ENCODE assay signal across 9 mouse cellular contexts in the genomic region with DNA sequence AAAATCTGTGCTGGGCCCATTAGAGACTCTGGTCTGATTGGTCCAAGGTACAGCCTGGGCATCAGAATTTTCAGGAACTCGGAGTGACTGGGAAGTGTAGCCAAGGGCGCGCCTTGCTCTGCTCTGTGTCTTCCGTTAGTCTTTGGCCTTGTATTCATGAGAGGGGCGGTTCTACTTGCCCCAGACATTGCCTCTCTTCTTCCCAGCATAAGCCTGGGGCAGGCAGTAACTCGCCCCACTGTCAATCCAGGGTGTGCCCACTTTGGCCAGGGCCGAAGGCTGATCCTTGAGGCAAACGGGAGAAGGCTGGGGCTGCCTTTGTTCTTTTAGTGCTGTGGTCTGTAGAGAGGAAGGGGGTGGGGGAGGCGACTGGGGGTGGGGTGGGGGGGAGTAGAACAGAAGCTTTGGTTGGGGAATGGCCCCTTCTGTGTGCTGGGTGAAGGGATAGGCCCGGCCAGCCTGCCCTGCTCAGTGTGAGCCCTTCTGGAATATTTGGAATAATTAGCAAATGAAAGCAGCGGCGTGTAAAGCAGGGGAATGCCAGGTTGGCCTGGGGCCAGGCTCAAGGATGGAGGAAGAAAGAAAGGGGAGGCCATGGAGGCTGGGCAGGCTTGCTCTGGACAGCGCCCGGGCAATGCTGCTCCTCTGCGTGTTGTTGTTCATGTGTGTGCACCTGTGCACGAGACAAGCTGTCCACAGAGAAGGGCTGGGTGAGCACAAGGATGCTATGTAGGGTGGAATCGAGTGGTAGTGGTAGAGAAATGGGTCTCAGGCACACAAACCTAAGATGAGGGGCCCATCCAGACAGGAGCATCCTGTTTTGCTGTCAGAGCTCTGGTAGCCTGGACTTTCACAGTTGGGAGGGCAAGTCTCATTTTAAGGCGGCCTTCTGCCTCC. TPM values are rescaled to one million over a fixed set of nuclear protein-coding genes. Genes with fewer than 3 reads are reported as not detected.
DNase-seq lines count a peak whose midpoint lies in the region; ATAC-seq lines count a peak whose summit lies in the region.
"Had no signal": no experiment of that assay in that cellular context is flagged by ENCODE, and none has a peak within 500 bp of the region (broad histone marks: within the 10 kb centered on the region; RNA-seq: fewer than 3 reads in every experiment).

No protein-coding gene starts in this region.

- H3K27me3 ChIP-seq in forebrain, embryonic 14.5 days (replicated peaks; ENCODE audit: control insufficient read depth, insufficient read depth, low read length): peaks cover 7% of the 10 kb centered on the region
- H3K27me3 ChIP-seq in limb, embryonic 11.5 days (ENCODE audit: control insufficient read depth, insufficient read depth, low read length): peaks cover 17% of the 10 kb centered on the region
- peaks cover 16% of the 10 kb centered on the region for H3K27me3 ChIP-seq in neural tube, embryonic 15.5 days (replicated peaks)

- H3K4me2 ChIP-seq in forebrain, embryonic 14.5 days (ENCODE audit: low read length): no peak overlapping the region
- H3K4me2 ChIP-seq in limb, embryonic 11.5 days (ENCODE audit: low read depth, severe bottlenecking): no peak overlapping the region
- no peak overlapping the region for H3K4me2 ChIP-seq in neural tube, embryonic 15.5 days

- peak; percentile 88 for ATAC-seq in forebrain, embryonic 14.5 days
- 0 out of 2 replicates have a peak, but pooled peaks have one; percentile 23 for ATAC-seq in limb, embryonic 11.5 days (ENCODE audit: insufficient number of reproducible peaks, low FRiP score, low TSS enrichment, low read depth)
- peak; percentile 33; the same call in 1 of the 2 replicates for ATAC-seq in neural tube, embryonic 15.5 days (ENCODE audit: low FRiP score)

- peaks cover 48% of the 10 kb centered on the region for H3K4me1 ChIP-seq in forebrain, embryonic 14.5 days (ENCODE audit: control insufficient read depth, insufficient read depth, low read length)
- H3K4me1 ChIP-seq in limb, embryonic 11.5 days (ENCODE audit: control insufficient read depth, insufficient read depth, low read length): peaks cover 12% of the 10 kb centered on the region
- peaks cover 39% of the 10 kb centered on the region for H3K4me1 ChIP-seq in neural tube, embryonic 15.5 days

- peak overlapping the region; percentile 42 for H3K9ac ChIP-seq in forebrain, embryonic 14.5 days (ENCODE audit: low read length)
- no peak overlapping the region for H3K9ac ChIP-seq in limb, embryonic 11.5 days (ENCODE audit: low read length)
- H3K9ac ChIP-seq in neural tube, embryonic 15.5 days (replicated peaks): no peak overlapping the region

- DNase-seq in ovary, postnatal 36 days (ENCODE audit: low spot score): peak; percentile 58
- DNase-seq in ovary, postnatal 14 days (ENCODE audit: low spot score): no peak
- DNase-seq in forebrain, embryonic 14.5 days (ENCODE audit: low spot score): peak; percentile 90
- DNase-seq in limb, embryonic 11.5 days (ENCODE audit: low spot score): no peak
- no peak for DNase-seq in layer of hippocampus, adult 8-10 months (ENCODE audit: low spot score in 2 of 2)
- DNase-seq in spleen, postnatal 36 days (ENCODE audit: low spot score in 2 of 2): no peak
- no peak for DNase-seq in layer of hippocampus, adult 9-11 months

- H3K9me3 ChIP-seq in forebrain, embryonic 14.5 days (replicated peaks; ENCODE audit: control insufficient read depth, low read length): no peaks in the 10 kb centered on the region
- no peaks in the 10 kb centered on the region for H3K9me3 ChIP-seq in limb, embryonic 11.5 days (ENCODE audit: control insufficient read depth, low read length)
- no peaks in the 10 kb centered on the region for H3K9me3 ChIP-seq in neural tube, embryonic 15.5 days (replicated peaks)

- no peaks in the 10 kb centered on the region for H3K36me3 ChIP-seq in forebrain, embryonic 14.5 days (ENCODE audit: control insufficient read depth, insufficient read depth, low read length)
- no peaks in the 10 kb centered on the region for H3K36me3 ChIP-seq in limb, embryonic 11.5 days (ENCODE audit: control insufficient read depth, insufficient read depth, low read length)
- H3K36me3 ChIP-seq in neural tube, embryonic 15.5 days: no peaks in the 10 kb centered on the region

- peak overlapping the region; percentile 91 for H3K27ac ChIP-seq in forebrain, embryonic 14.5 days (ENCODE audit: low read depth, low read length)
- 0 out of 2 replicates have a peak overlapping the region, but pooled peaks have one; percentile 25 for H3K27ac ChIP-seq in limb, embryonic 11.5 days (replicated peaks; ENCODE audit: low read depth, low read length)
- H3K27ac ChIP-seq in neural tube, embryonic 15.5 days (replicated peaks): peak overlapping the region; percentile 67

- 16% methylated on average over 17 of the region's 18 CpGs for WGBS in forebrain, embryonic 14.5 days
- WGBS in limb, embryonic 11.5 days: 53% methylated on average over 18 of the region's 18 CpGs
- 29% methylated on average over 18 of the region's 18 CpGs for WGBS in neural tube, embryonic 15.5 days

- no peak overlapping the region for H3K4me3 ChIP-seq in forebrain, embryonic 14.5 days (ENCODE audit: low read depth, low read length)
- no peak overlapping the region for H3K4me3 ChIP-seq in limb, embryonic 11.5 days (ENCODE audit: low read depth, low read length)
- H3K4me3 ChIP-seq in neural tube, embryonic 15.5 days (replicated peaks): no peak overlapping the region

RNA-seq across cellular contexts. Expression of a gene that starts 5.6 kb away (rescaled TPM):
- polyA plus RNA-seq in forebrain, embryonic 14.5 days (2014; fragmentation: Nextera tagmentation; extraction: Ambion mirVana): 7.3 and 8.7 TPM in 2 replicates
- polyA plus RNA-seq in limb, embryonic 11.5 days (2014; fragmentation: Nextera tagmentation; extraction: Ambion mirVana): 0.09 and 0.20 TPM in 2 replicates
- 11.3 and 12.1 TPM in 2 replicates for polyA plus RNA-seq in neural tube, embryonic 15.5 days (2015; fragmentation: Nextera tagmentation; extraction: Ambion mirVana)
- total RNA-seq in layer of hippocampus, adult 8-10 months (2022): 1 to 10 TPM; 4.5 to 7.4 (median 6.2) TPM
- total RNA-seq: hematopoietic stem cell, adult 5-6 weeks had no signal

RNA-seq across cellular contexts. Expression of a gene that starts 22.5 kb away (rescaled TPM):
- 107 and 114 TPM in 2 replicates for polyA plus RNA-seq in forebrain, embryonic 14.5 days (2014; fragmentation: Nextera tagmentation; extraction: Ambion mirVana)
- polyA plus RNA-seq in limb, embryonic 11.5 days (2014; fragmentation: Nextera tagmentation; extraction: Ambion mirVana): 69.4 and 69.5 TPM in 2 replicates
- polyA plus RNA-seq in neural tube, embryonic 15.5 days (2015; fragmentation: Nextera tagmentation; extraction: Ambion mirVana): 113 and 114 TPM in 2 replicates
- 100 to 1,000 TPM in 1 of 4 experiments, 10 to 100 TPM in 3; 82.4 to 103 (median 88.9) TPM for total RNA-seq in layer of hippocampus, adult 8-10 months (2022)

RNA-seq across cellular contexts. Expression of a gene that starts 48.8 kb away (rescaled TPM):
- polyA plus RNA-seq in forebrain, embryonic 14.5 days (2014; fragmentation: Nextera tagmentation; extraction: Ambion mirVana): 0.09 and 0.11 TPM in 2 replicates
- 0.12 and 0.17 TPM in 2 replicates for polyA plus RNA-seq in limb, embryonic 11.5 days (2014; fragmentation: Nextera tagmentation; extraction: Ambion mirVana)
- polyA plus RNA-seq in neural tube, embryonic 15.5 days (2015; fragmentation: Nextera tagmentation; extraction: Ambion mirVana): 0.47 and 0.52 TPM in 2 replicates
- not detected for total RNA-seq in layer of hippocampus, adult 8-10 months (2022)
- total RNA-seq: hematopoietic stem cell, adult 5-6 weeks had no signal

RNA-seq across cellular contexts. Expression of a gene that starts 55.5 kb away (rescaled TPM):
- 53.2 and 60.4 TPM in 2 replicates for polyA plus RNA-seq in forebrain, embryonic 14.5 days (2014; fragmentation: Nextera tagmentation; extraction: Ambion mirVana)
- 88.2 and 96.9 TPM in 2 replicates for polyA plus RNA-seq in limb, embryonic 11.5 days (2014; fragmentation: Nextera tagmentation; extraction: Ambion mirVana)
- 64.2 and 77.9 TPM in 2 replicates for polyA plus RNA-seq in neural tube, embryonic 15.5 days (2015; fragmentation: Nextera tagmentation; extraction: Ambion mirVana)
- total RNA-seq in layer of hippocampus, adult 8-10 months (2022): 10 to 100 TPM; 61.1 to 71.3 (median 66.1) TPM

Comparison
In these comparisons a context has a peak if more than half of its experiments do, and no peak if none do; other contexts are left out.
1. DNase-seq: peak in ovary, postnatal 36 days (single experiment) and forebrain, embryonic 14.5 days (single experiment); none in ovary, postnatal 14 days (single experiment), limb, embryonic 11.5 days (single experiment), layer of hippocampus, adult 8-10 months (0 of 2), spleen, postnatal 36 days (0 of 2) and layer of hippocampus, adult 9-11 months (single experiment).
2. ATAC-seq: peak in every context shown above with its lines; median percentile 88 in forebrain, embryonic 14.5 days; 33 in neural tube, embryonic 15.5 days; 23 in limb, embryonic 11.5 days.
3. H3K27ac ChIP-seq: peak in every context shown above with its lines; median percentile 91 in forebrain, embryonic 14.5 days; 67 in neural tube, embryonic 15.5 days; 25 in limb, embryonic 11.5 days.